Mouse (Mus musculus): ENCODE measurements around the gene Idnk. TPM values are rescaled to one million over a fixed set of nuclear protein-coding genes. Genes with fewer than 3 reads are reported as not detected.

Gene Idnk
- total and polyA plus RNA-seq, 3 experiments: 14.8 to 63.2 (median 46.7) TPM

GRCm38 (mm10) chr13:58149629-58150028, 7.8 kb upstream of the Idnk start:
- ATAC-seq (ENCODE audit: extremely low read depth, insufficient number of reproducible peaks, low FRiP score, poor library complexity, severe bottlenecking) (no peak), DNase-seq (ENCODE audit: low spot score) (no peak)
- Histone ChIP-seq H3K27me3 (ENCODE audit: insufficient read depth, low read length) (peaks cover 31% of the 10 kb centered on the region), H3K36me3 (replicated peaks) (no peaks in the 10 kb centered on the region), H3K4me3 (ENCODE audit: low read depth, low read length) (no peak overlapping the region), H3K4me1 (ENCODE audit: insufficient read depth, low read depth, low read length) (peaks cover 15% of the 10 kb centered on the region), H3K9me3 (replicated peaks) (no peaks in the 10 kb centered on the region)
- TF ChIP-seq TAL1 (conservative IDR thresholded peaks at IDR 0.05; ENCODE audit: low read depth, low read length): no peak
- TF ChIP-seq GATA1 (IDR thresholded peaks at IDR 0.05; ENCODE audit: borderline replicate concordance, low read length): no peak
- no peak for TF ChIP-seq GATA2 (IDR thresholded peaks at IDR 0.05; ENCODE audit: borderline replicate concordance, low read depth, low read length)
- no peak for TF ChIP-seq POLR2AphosphoS5 (IDR thresholded peaks at IDR 0.05; ENCODE audit: insufficient replicate concordance, low read depth, low read length)
- TF ChIP-seq CTCF (IDR thresholded peaks at IDR 0.05; ENCODE audit: low read depth, low read length): no peak

GRCm38 (mm10) chr13:58150442-58150841, 7.0 kb upstream of the Idnk start:
- Histone ChIP-seq H3K36me3 (replicated peaks) (no peaks in the 10 kb centered on the region), H3K4me3 (ENCODE audit: low read depth, low read length) (no peak overlapping the region), H3K27me3 (ENCODE audit: insufficient read depth, low read length) (peaks cover 31% of the 10 kb centered on the region), H3K9me3 (replicated peaks) (peaks cover 2% of the 10 kb centered on the region; the same call in 1 of the 2 replicates), H3K4me1 (ENCODE audit: insufficient read depth, low read depth, low read length) (peaks cover 15% of the 10 kb centered on the region)
- no peak for ATAC-seq (ENCODE audit: extremely low read depth, insufficient number of reproducible peaks, low FRiP score, poor library complexity, severe bottlenecking)
- DNase-seq (ENCODE audit: low spot score): no peak
- TF ChIP-seq CTCF (IDR thresholded peaks at IDR 0.05; ENCODE audit: low read depth, low read length): no peak

DNA sequence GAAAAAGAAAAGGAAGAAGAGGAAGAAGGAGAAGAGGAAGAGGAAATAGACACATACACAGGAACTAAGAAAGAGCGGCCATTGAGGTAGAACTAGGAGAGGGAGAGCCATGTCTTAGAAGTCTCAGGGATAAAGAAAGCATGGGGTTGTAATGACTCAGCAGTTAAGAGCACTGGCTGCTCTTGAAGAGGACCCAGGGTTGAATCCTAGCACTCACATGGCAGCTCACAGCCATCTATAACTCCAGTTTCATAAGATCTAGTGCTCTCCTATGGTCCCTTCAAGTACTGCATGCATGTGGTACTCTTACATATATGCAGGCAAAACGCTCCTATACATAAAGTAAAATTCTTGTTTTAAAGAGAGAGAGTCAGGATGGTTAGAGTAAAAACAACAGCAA, 1.4 kb upstream of the Idnk start:
- Histone ChIP-seq H3K27me3 (ENCODE audit: insufficient read depth, low read length) (peaks cover 9% of the 10 kb centered on the region), H3K9me3 (replicated peaks) (peaks cover 2% of the 10 kb centered on the region; the same call in 1 of the 2 replicates), H3K4me3 (ENCODE audit: low read depth, low read length) (no peak overlapping the region), H3K4me1 (ENCODE audit: insufficient read depth, low read depth, low read length) (peaks cover 24% of the 10 kb centered on the region), H3K36me3 (replicated peaks) (peaks cover 17% of the 10 kb centered on the region)
- ATAC-seq (ENCODE audit: extremely low read depth, insufficient number of reproducible peaks, low FRiP score, poor library complexity, severe bottlenecking) (no peak), DNase-seq (ENCODE audit: low spot score) (no peak)
- TF ChIP-seq CTCF (IDR thresholded peaks at IDR 0.05; ENCODE audit: low read depth, low read length) (no peak), GATA1 (IDR thresholded peaks at IDR 0.05; ENCODE audit: borderline replicate concordance, low read length) (no peak), GATA2 (IDR thresholded peaks at IDR 0.05; ENCODE audit: borderline replicate concordance, low read depth, low read length) (no peak), POLR2AphosphoS5 (IDR thresholded peaks at IDR 0.05; ENCODE audit: insufficient replicate concordance, low read depth, low read length) (no peak), TAL1 (conservative IDR thresholded peaks at IDR 0.05; ENCODE audit: low read depth, low read length) (no peak)

- DNase-seq (ENCODE audit: low spot score) (no peak), ATAC-seq (ENCODE audit: extremely low read depth, insufficient number of reproducible peaks, low FRiP score, poor library complexity, severe bottlenecking) (peak; percentile 25; the same call in 1 of the 2 replicates)
- TF ChIP-seq TAL1 (conservative IDR thresholded peaks at IDR 0.05; ENCODE audit: low read depth, low read length): no peak
- no peak for TF ChIP-seq CTCF (IDR thresholded peaks at IDR 0.05; ENCODE audit: low read depth, low read length)
- TF ChIP-seq GATA1 (IDR thresholded peaks at IDR 0.05; ENCODE audit: borderline replicate concordance, low read length): no peak
- TF ChIP-seq GATA2 (IDR thresholded peaks at IDR 0.05; ENCODE audit: borderline replicate concordance, low read depth, low read length): no peak
- TF ChIP-seq POLR2AphosphoS5 (IDR thresholded peaks at IDR 0.05; ENCODE audit: insufficient replicate concordance, low read depth, low read length): no peak
- H3K36me3 ChIP-seq (replicated peaks): peaks cover 26% of the 10 kb centered on the region
- H3K4me1 ChIP-seq (ENCODE audit: insufficient read depth, low read depth, low read length): peaks cover 24% of the 10 kb centered on the region
- H3K9me3 ChIP-seq (replicated peaks): peaks cover 2% of the 10 kb centered on the region; the same call in 1 of the 2 replicates
- H3K27me3 ChIP-seq (ENCODE audit: insufficient read depth, low read length): peaks cover 3% of the 10 kb centered on the region; the same call in 1 of the 2 replicates
- H3K4me3 ChIP-seq (ENCODE audit: low read depth, low read length): peak overlapping the region; percentile 100
Measured at GRCm38 (mm10) chr13:58157036-58157435, 413 bp upstream of the Idnk start.

DNA sequence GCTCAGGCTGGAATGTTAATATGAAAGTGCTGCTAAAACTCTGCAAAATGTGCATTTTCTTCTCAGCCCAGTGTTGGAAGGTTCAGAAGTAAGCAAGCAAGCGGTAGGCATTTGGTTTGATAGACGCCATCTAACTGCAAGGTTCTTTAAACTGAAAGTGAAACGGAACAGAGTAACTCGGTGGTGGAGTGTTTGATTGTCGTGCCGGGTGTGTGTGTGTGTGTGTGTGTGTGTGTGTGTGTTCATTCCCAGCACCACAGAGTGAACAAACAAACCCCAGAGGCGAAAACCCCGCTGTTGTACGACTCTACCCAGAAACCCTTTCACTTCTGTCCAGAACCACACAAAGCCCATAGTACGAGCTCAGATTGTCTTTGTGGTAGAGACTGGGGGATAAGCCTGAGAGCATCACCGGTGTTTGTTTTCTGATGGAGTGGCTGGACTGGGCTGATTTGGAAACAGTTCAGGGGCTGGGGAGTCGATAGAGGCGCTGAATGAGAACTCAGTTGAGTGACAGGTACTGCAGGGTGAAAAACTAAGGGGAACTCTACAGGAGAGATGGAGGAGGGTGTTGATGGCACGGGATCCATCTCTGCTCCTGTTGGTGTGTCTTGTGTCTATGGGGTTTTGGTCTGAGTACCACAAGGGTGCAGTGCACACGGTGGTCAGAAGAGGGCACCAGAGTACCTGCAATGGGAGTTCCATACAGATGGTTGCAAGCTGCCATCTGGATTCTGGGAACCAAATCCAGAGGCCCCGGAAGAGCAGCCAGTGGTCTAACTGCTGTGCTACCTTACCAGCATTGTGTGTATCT, 857 bp downstream of the Idnk start:
- H3K36me3 ChIP-seq (replicated peaks): peaks cover 36% of the 10 kb centered on the region
- H3K4me1 ChIP-seq (ENCODE audit: insufficient read depth, low read depth, low read length): peaks cover 24% of the 10 kb centered on the region
- peak; percentile 71 for DNase-seq (ENCODE audit: low spot score)
- H3K27me3 ChIP-seq (ENCODE audit: insufficient read depth, low read length): no peaks in the 10 kb centered on the region; the same call in 1 of the 2 replicates
- ATAC-seq (ENCODE audit: extremely low read depth, insufficient number of reproducible peaks, low FRiP score, poor library complexity, severe bottlenecking): peak; percentile 74
- H3K9me3 ChIP-seq (replicated peaks): peaks cover 2% of the 10 kb centered on the region; the same call in 1 of the 2 replicates
- TF ChIP-seq CTCF (IDR thresholded peaks at IDR 0.05; ENCODE audit: low read depth, low read length): peak; percentile 95
- TF ChIP-seq GATA1 (IDR thresholded peaks at IDR 0.05; ENCODE audit: borderline replicate concordance, low read length): no peak
- TF ChIP-seq GATA2 (IDR thresholded peaks at IDR 0.05; ENCODE audit: borderline replicate concordance, low read depth, low read length): no peak
- no peak for TF ChIP-seq TAL1 (conservative IDR thresholded peaks at IDR 0.05; ENCODE audit: low read depth, low read length)
- peak overlapping the region; percentile 100 for H3K4me3 ChIP-seq (ENCODE audit: low read depth, low read length)

GRCm38 (mm10) chr13:58160761-58161160, 3.3 kb downstream of the Idnk start:
- no peak overlapping the region for H3K4me3 ChIP-seq (ENCODE audit: low read depth, low read length)
- no peaks in the 10 kb centered on the region for H3K27me3 ChIP-seq (ENCODE audit: insufficient read depth, low read length)
- H3K9me3 ChIP-seq (replicated peaks): no peaks in the 10 kb centered on the region
- no peak for TF ChIP-seq CTCF (IDR thresholded peaks at IDR 0.05; ENCODE audit: low read depth, low read length)
- TF ChIP-seq TAL1 (conservative IDR thresholded peaks at IDR 0.05; ENCODE audit: low read depth, low read length): no peak
- TF ChIP-seq POLR2AphosphoS5 (IDR thresholded peaks at IDR 0.05; ENCODE audit: insufficient replicate concordance, low read depth, low read length): no peak
- no peak for TF ChIP-seq GATA2 (IDR thresholded peaks at IDR 0.05; ENCODE audit: borderline replicate concordance, low read depth, low read length)
- peaks cover 58% of the 10 kb centered on the region for H3K36me3 ChIP-seq (replicated peaks)
- DNase-seq (ENCODE audit: low spot score) (no peak), ATAC-seq (ENCODE audit: extremely low read depth, insufficient number of reproducible peaks, low FRiP score, poor library complexity, severe bottlenecking) (no peak)
- peaks cover 24% of the 10 kb centered on the region for H3K4me1 ChIP-seq (ENCODE audit: insufficient read depth, low read depth, low read length)

All from G1E (cell line).